Mouse (Mus musculus) cortical plate, adult 2 months (tissue): ENCODE data around the gene Zfp658.

Experiments
- CTCF ChIP-seq: fragments of 200-500 bp; IDR thresholded peaks from 2 replicates; pipeline ENCODE4 v1.5.1; 2011; ENCODE audit warnings: mild to moderate bottlenecking, control low read depth, low read length; ENCODE audit not compliant: insufficient read depth; ENCODE audit errors: extremely low read depth
- POLR2A ChIP-seq: fragments of 200-500 bp; IDR thresholded peaks from 2 replicates; pipeline ENCODE4 v1.6.1; 2011; ENCODE audit warnings: mild to moderate bottlenecking, low read length, control low read depth; ENCODE audit not compliant: insufficient read depth; ENCODE audit errors: extremely low read depth

DNA sequence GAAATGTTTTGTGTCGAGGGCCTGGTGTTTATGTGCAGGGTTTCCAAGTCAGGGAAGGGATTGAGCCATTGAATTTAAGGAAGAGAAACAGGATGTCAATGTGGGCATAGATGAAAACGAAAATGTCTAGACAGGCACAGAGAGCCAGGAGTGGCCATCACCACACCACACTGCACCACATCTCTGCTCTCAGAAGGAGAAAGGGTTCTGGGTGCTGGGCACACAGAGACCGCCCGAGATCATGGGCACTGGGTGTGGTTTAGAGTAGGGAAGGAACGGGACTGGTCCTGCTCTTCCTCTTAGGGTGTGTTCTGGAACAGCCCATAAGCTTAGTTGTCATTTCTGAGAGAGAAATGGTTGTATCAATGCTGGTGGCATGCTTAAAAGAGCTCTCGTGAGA is 1.2 kb downstream of the Zfp658 start:
- TF ChIP-seq CTCF (no peak), POLR2A (no peak)
